Mouse (Mus musculus) spleen, postnatal 36 days (tissue): ENCODE measurements around the gene Ddx19b.
"Not testable (repeated sequence)": the region's sequence is repeated elsewhere in the genome, so short reads cannot be mapped to it uniquely, and the experiment has no call there.

Source experiments
- DNase-seq, 2 experiments: peaks; one replicate each; pipeline ENCODE4 v3.0.0; 2022; ENCODE audit warnings: low spot score in 2 of 2, mixed read lengths in 1 of 2

Gene Ddx19b

GRCm38 (mm10) chr8:111034276-111034675 is 2.7 kb upstream of the Ddx19b start:
- no peak for DNase-seq

GRCm38 (mm10) chr8:111033482-111034215 is 2.1 kb upstream of the Ddx19b start:
- DNase-seq: peak; percentile 97 to 99

GRCm38 (mm10) chr8:111032916-111033315 is 1.4 kb upstream of the Ddx19b start, which contains the start of gene Aars:
Gene Aars (plus strand): TSS chr8:111033144.
- DNase-seq: no peak

GRCm38 (mm10) chr8:111030045-111030444 is 1.5 kb downstream of the Ddx19b start:
- no peak for DNase-seq

GRCm38 (mm10) chr8:111029589-111029988 is 2.0 kb downstream of the Ddx19b start:
- peak in 1 of 2 experiments; percentile 44 for DNase-seq

GRCm38 (mm10) chr8:111027391-111027937 is 4.1 kb downstream of the Ddx19b start:
- DNase-seq: peak; percentile 87

GRCm38 (mm10) chr8:111026609-111027008 is 4.9 kb downstream of the Ddx19b start:
- not testable (repeated sequence) for DNase-seq

GRCm38 (mm10) chr8:111010230-111010991 is 21.1 kb downstream of the Ddx19b start:
- not testable (repeated sequence) for DNase-seq

GRCm38 (mm10) chr8:110997547-110998531 is 33.7 kb downstream of the Ddx19b start, which contains the start of gene Ddx19a:
Gene Ddx19a (minus strand): TSS chr8:110997800.
- DNase-seq: peak; percentile 85 to 90

GRCm38 (mm10) chr8:110996641-110997430 is 34.7 kb downstream of the Ddx19b start:
- DNase-seq: no peak

- DNase-seq: no peak
Measured at GRCm38 (mm10) chr8:110990017-110990416, 41.5 kb downstream of the Ddx19b start.

GRCm38 (mm10) chr8:110987805-110988744 is 43.5 kb downstream of the Ddx19b start:
- DNase-seq: peak; percentile 54 to 58

GRCm38 (mm10) chr8:110981304-110981703 is 50.2 kb downstream of the Ddx19b start:
- DNase-seq: no peak

- not testable (repeated sequence) for DNase-seq
Measured at GRCm38 (mm10) chr8:110977987-110978386, 53.6 kb downstream of the Ddx19b start.

GRCm38 (mm10) chr8:110976532-110976931 is 55.0 kb downstream of the Ddx19b start:
- not testable (repeated sequence) for DNase-seq

- DNase-seq: peak; percentile 90 to 91
Measured at GRCm38 (mm10) chr8:110969910-110970770, 61.4 kb downstream of the Ddx19b start.

- no peak for DNase-seq
Measured at GRCm38 (mm10) chr8:110967326-110967725, 64.2 kb downstream of the Ddx19b start.

- no peak for DNase-seq
Measured at GRCm38 (mm10) chr8:110966586-110966985, 65.0 kb downstream of the Ddx19b start.
